Mouse (Mus musculus) spleen, postnatal 14 days (tissue): ENCODE measurements around the gene Gm5346.
"Not testable (repeated sequence)": the region's sequence is repeated elsewhere in the genome, so short reads cannot be mapped to it uniquely, and the experiment has no call there.

Source experiments
- DNase-seq, 2 experiments: peaks; one replicate each; pipeline ENCODE4 v3.0.0; 2021 to 2022; ENCODE audit warnings: low spot score in 2 of 2

Gm5346 gene

GRCm38 (mm10) chr8:43627176-43627575, at the start of gene Gm5346:
Gene Gm5346 (minus strand): TSS chr8:43627276.
- no peak for DNase-seq

- DNase-seq = no peak
These were observed 11.0 kb downstream of the Gm5346 start for GRCm38 (mm10) chr8:43616046-43616445.

- not testable (repeated sequence) for DNase-seq
These were observed 23.4 kb downstream of the Gm5346 start for GRCm38 (mm10) chr8:43603657-43604056.

GRCm38 (mm10) chr8:43603166-43603565, 23.9 kb downstream of the Gm5346 start:
- not testable (repeated sequence) for DNase-seq

GRCm38 (mm10) chr8:43576607-43577006, 50.5 kb downstream of the Gm5346 start, which contains the start of gene Adam26a:
Gene Adam26a (minus strand): TSS chr8:43576707.
- DNase-seq = not testable (repeated sequence)
